ENCODE assay signal across 21 mouse cellular contexts in genomic region chr1:169526006-169526680, GRCm38 (mm10).
"Had no signal": no experiment of that assay in that cellular context is flagged by ENCODE, and none has a peak within 500 bp of the region (broad histone marks: within the 10 kb centered on the region; RNA-seq: fewer than 3 reads in every experiment).

No protein-coding gene starts in this region.

- H3K9ac ChIP-seq: limb, embryonic 13.5 days; liver, embryonic 12.5 days; liver, embryonic 15.5 days; lung, embryonic 15.5 days; midbrain, embryonic 13.5 days; stomach, embryonic 15.5 days had no signal

- H3K27ac ChIP-seq: kidney, postnatal 0 days; layer of hippocampus, adult 2 months; limb, embryonic 10.5 days; limb, embryonic 13.5 days; liver, embryonic 12.5 days; liver, embryonic 15.5 days; lung, embryonic 15.5 days; midbrain, embryonic 10.5 days; midbrain, embryonic 13.5 days; stomach, embryonic 15.5 days had no signal

- H3K27me3 ChIP-seq: limb, embryonic 13.5 days; liver, embryonic 12.5 days; liver, embryonic 15.5 days; lung, embryonic 15.5 days; megakaryocyte, embryonic 14.5 days; midbrain, embryonic 13.5 days; stomach, embryonic 15.5 days had no signal

- H3K4me2 ChIP-seq: limb, embryonic 13.5 days; liver, embryonic 12.5 days; liver, embryonic 15.5 days; lung, embryonic 15.5 days; midbrain, embryonic 13.5 days; stomach, embryonic 15.5 days had no signal

- H3K4me3 ChIP-seq: layer of hippocampus, adult 2 months; limb, embryonic 10.5 days; limb, embryonic 13.5 days; liver, embryonic 12.5 days; liver, embryonic 15.5 days; lung, embryonic 15.5 days; megakaryocyte, embryonic 14.5 days; midbrain, embryonic 10.5 days; midbrain, embryonic 13.5 days; stomach, embryonic 15.5 days had no signal

- DNase-seq: kidney, postnatal 25 days; layer of hippocampus, adult 9-11 months; liver; lung, adult 18-20 months; lung, postnatal 10 days; lung, postnatal 36 days; right cerebral cortex, postnatal 14 days; spleen, adult 18-20 months; thymus, postnatal 25 days had no signal

- H3K9me3 ChIP-seq: limb, embryonic 10.5 days; limb, embryonic 13.5 days; liver, embryonic 12.5 days; liver, embryonic 15.5 days; lung, embryonic 15.5 days; megakaryocyte, embryonic 14.5 days; midbrain, embryonic 10.5 days; midbrain, embryonic 13.5 days; stomach, embryonic 15.5 days had no signal

- ATAC-seq: liver, embryonic 12.5 days; midbrain, embryonic 13.5 days; midbrain, embryonic 16.5 days had no signal
